Mouse (Mus musculus) retina, adult 2 months (tissue): Measurements from ENCODE around the gene Jazf1.

Source experiments
- DNase-seq: peaks from one replicate; pipeline ENCODE4 v3.0.0-alpha.2; 2012; ENCODE audit warnings: low read depth, low spot score

Gene Jazf1

DNA sequence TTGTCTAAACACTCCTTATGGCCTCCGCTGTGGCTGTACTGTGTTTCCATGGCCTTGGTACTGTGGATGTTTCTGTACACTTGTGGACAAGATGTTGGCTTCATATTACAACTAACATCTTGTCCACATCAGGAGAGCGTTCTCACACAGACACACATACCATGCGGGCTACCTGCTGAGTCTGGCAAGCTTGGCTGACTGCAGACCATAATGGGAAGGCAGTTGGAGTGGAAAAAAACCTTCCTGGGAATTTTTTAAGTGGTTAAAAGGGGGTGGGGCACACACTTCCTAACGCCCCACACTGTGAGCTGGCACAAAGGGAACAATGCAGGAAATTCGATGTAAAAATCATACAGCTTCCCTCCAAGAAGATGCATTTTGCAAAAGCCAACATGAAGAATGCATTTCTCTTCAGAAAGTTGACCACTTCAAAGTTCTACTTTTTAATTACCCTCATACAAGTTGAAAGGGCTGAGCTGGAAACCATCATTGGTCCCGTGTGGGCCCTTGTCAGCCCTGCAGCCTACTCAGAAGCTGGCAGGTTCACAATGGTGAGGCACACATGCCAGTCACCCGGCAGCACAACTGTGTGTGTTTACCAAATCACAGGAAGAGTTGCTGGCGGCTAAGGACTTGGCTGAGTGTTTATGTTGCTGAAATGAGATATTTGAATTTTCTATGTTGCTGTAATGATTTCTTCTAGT, 215.9 kb downstream of the Jazf1 start:
- DNase-seq, result no peak

DNA sequence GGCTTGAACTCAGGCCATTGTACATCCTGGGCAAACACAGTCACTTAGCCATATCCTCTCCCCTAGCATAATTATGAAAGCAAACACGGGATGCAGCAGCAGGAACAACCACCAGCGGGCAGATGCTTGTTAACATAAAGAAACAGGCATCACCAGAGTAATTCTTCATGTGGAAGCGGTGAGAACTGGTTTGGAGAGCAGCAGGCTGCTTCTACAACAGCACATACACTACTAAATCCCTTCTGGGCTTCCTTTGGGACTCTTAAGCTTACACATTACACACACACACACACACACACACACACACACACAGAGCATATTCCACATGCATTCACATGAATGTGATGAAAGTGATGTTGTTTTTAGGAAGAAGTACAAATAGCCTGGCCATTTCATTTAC, 216.5 kb downstream of the Jazf1 start:
- DNase-seq, result no peak

DNA sequence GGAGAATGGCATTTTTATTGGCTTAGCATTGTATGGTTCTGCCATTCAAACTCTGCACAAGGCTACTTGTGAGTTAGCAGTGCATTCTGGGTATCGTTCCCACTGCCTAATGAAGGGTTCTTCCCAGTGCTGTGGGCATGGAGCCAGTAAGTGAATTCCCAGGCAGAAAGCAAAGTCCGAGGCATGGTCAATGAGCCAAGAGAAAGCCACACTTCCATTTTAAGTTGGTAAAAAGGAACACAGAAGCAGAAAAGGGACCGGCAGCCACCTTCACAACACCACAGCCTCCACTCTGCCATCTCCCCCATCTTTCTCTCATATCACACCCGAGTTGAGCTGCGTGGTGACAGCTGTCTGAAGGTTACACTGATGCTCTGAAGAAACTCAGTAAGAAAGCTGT, 217.4 kb downstream of the Jazf1 start:
- DNase-seq, result no peak

DNA sequence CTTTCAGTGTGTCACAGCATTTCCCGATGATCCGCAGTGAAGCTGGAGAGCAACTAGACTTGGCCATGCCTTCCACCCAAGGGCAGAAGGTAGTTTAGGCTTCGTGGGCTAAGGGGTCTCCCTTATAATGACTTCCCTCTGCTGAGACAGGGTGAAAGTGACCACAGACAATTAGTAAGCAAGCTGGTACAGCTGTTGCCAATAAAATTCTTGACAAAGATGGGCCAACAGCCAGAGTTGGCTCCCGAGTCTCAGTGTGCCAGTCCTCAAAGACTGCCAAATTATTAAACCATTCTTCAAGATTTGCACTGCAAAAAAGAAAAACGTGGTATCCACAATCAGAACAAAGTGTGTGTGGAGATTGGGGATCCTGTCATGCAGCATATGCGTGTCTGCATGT, 220.2 kb downstream of the Jazf1 start:
- no peak for DNase-seq

DNA sequence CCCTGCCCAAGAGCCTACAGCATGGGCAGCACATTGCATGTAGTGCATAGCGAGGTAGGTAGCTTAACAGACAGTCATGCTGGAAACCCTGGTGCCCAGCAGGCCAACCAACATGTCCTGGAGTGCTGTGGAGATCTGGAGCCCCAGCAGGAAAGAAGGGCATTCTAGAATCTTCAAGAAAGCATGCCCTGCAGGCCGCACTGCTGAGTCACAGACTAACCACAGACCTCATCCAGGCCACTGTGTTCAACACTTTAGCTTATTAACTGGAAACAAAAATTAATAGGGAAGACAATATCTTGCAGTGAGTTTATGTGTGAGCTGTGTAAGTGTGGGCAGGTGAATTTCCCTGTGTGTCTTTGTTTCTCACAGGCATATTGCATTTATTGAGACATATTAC, 222.1 kb downstream of the Jazf1 start:
- no peak for DNase-seq

DNA sequence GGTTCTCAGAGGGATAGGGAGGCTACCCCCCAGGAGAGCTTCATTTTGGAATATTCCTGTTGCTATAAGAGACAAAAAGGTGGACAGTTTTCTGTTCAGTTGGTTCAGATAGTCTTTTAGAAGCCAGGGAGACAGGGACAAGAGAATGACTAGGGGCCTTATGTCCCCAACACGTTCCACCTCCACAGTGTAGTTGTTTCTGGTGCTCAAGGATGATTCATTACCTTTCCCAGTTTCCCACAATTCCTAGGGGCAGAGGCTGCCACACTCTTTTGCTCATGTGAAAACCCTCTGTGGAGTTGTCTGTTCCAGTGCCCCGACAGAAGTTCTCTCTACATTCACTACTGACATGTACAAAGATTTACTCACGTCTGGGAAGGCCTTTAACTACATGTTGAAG, 223.7 kb downstream of the Jazf1 start:
- DNase-seq, result no peak

DNA sequence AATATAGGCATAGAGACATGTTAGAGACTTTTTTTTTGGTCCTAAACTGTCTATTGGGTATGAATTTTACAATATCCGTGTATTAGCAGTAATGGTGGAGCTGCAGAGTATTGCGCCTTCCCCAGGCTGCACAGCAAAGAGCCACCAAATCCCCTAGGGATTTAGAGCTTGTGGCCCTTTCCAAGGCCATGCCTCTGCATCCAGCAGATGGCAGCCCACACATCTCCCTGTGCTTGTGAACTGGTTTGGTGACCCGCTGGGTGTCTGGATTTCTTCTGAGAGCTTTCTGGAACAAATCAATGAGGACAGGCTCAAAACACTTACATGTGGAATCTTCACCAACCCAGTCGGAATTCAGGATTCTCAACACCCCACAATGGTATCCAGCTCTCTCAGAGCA, 225.4 kb downstream of the Jazf1 start:
- DNase-seq, result peak; percentile 26

DNA sequence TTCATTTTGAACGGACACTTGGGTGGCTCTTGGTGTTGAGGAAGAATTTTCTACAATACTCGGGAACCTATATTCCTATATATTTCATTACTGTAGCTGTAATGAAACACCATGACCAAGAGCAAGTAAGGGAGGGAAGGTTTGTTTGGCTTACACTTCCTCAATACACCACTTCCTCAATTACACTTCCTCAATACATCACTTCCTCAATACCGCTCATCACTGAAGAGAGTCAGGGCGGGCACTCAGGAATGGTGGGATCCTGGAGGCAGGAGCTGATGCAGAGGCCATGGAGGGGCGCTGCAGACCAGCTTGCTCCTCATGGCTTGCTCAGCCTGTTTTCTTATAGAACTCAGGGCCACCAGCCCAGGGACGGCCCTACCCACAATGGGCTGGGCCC, 225.8 kb downstream of the Jazf1 start:
- no peak for DNase-seq

DNA sequence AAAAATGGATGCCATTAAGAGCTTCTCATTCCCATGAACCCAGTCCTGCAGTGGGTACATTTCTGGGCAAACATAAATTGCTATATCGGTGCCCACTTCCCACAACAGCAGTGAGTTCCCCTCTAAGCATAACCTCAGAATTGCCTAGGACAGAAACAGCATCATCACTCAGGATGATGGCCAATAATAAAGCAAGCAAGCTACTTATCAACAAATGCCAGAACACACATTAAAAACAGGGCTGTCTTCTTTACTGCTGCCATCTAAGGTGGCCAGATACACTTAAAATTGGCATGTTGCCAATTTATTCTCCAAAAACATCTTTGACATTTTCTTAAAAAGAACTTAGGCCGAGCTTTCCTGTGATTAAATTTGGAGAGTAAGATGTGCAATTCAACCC, 226.8 kb downstream of the Jazf1 start:
- no peak for DNase-seq

DNA sequence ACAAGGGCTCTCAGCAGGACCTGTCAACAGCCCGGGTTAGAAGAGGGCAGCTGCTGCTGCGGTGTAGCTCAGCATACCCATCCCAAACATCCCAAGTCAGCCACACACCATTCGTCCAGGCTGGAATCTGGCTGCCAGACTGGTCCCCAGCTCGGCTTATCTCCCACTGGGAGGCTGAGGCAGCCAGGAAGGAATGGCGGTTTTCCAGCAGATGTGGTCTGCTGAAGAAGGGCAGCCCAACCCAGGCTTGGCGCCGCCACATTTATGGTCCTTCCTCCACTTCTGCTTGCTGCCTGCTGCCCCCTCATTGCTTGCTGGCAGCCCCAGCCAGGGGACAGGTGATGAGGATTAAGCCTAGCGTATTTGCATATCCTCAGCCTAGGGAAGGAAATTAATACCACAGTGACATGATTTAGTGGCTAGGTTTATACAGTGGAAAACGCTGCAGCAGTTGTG, 227.8 kb downstream of the Jazf1 start:
- DNase-seq, result peak; percentile 54

DNA sequence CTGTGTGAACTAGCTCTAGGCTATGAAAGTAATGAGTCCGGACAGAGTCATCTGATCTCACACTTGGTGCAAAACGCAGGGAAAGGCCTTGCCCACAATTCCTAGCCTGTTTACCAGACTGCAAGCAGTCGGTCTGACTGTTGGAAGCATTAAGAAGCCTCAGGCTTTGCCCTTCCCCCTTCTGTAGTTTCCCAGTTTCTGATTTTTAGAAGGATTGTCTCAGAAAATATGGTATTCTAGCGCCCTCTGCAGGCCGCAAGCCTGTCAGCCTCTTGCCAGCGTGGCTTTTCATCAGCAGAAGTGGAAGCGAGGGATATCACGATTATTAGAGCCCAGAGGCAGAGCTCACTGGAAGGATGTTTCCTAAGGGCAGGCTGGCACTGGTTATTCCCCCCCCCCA, 229.7 kb downstream of the Jazf1 start:
- peak; percentile 84 for DNase-seq

DNA sequence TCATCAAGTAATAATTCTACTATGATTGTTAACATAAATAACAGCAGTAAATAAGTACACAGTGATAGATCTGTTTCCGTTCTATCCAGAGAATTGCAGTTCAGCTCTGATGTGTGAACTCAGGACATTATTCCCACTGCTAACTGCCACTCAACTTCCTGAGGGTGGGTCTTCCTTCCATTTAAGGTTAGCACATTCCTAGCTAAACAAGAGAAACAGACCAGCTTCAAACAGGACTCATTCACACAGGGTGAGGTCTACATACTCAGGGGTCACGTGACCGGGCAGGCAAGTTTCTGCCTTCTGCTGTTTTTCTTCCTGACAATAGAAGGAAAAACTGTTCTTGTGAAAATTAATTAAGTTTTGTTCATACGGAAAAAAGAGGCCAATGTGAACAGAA, 230.6 kb downstream of the Jazf1 start:
- DNase-seq, result no peak

DNA sequence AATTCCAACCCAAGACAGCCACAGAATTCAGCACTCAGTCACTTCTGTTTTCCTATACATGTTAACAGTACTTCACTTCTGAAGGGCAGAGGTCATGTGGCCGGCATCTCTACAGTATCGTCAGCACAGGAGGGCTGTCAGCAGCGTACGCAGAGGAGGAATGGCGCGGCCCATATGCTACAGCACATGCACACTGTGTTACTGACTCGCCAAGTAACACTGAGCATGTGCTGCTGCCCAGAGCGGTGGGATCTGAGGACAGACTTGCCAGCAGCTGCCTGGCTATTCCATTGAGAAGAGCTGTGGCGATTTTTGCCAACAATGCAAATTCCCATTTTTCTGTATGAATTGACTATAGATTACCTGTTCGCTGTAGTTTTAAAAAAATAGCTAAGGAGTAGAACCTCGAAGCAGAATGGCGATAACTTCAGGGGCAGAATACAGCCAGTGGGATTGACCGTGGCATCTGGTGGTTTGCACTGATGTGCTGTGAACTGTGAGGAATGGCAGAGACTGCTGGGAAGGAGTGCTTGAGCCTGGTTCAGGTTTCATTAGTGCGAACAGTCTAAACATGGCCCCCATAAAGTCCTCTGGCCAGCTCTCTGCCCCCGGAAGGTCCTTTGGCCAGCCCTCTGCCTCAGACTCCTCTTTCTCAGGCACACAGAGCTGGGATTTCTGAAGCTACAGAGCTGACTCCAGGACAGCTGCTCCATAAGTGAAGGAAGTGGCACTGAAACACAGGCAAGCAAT, 232.1 kb downstream of the Jazf1 start:
- DNase-seq, result no peak

DNA sequence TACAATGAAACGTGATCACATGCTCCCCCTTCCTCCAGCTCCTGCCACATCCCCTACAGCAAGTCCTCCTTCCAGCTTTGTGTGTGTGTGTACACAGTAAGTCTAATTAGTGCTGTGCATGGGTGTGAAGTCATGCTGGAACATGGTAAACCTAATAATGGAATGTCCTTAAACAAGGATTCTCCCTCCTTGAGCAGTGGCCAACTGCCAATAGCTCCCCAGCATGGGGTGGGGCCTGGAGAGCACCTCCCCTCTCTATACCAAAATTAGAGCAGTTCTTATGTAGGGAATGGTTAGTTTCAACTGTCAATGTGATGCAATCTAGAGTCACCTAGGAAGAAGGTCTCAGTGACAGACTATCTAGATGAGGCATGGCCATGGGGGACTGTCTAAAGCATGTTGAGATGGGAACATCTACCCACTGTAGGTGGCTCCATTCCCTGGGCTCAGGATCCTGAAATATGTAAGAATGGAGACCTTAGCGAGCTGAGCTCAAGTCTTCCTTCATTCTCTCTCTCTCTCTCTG, 240.6 kb downstream of the Jazf1 start:
- DNase-seq, result no peak

DNA sequence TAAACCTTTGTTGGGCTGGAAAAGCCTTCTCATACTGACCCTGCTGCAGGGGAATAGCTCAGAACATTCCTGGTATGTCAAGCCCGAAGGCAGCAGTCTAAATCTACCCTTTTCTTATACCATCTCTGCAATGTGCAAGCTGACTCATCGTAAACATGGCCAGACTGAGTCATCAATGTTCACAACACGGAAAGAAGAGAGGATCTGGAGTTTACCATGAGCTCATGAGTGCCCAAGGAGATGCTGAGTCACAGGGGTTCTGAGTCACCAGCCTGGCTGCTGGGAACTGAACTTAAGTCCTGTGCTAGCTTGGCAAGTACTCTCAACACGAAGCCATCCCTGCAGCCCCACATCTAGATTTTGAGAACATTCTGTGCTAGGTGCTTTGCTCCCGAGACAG, 242.9 kb downstream of the Jazf1 start:
- DNase-seq, result no peak

DNA sequence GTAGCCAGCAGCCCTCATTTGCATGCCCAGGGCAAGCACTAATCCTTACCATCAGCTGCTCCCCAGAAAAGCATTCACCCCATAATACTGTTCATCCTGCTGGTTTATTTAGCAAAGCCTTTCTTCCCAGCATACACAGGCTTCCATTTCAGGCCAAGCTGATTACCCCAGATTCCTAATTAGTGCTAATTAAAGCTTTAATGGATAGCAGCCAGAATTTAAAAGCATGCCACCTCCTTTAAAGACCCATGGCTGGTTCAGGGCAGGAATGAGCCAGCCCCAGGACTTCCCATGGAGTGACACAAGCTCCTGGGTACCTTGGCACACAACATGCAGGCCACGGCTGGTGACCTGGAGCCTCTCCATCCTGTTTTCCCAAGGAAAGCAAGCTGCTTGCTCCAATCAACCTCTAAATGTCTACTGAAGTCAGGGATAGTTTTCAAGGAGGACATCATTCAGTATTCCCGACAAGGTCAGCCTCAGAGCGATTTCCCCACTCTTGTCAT, 243.4 kb downstream of the Jazf1 start:
- DNase-seq, result peak; percentile 86

DNA sequence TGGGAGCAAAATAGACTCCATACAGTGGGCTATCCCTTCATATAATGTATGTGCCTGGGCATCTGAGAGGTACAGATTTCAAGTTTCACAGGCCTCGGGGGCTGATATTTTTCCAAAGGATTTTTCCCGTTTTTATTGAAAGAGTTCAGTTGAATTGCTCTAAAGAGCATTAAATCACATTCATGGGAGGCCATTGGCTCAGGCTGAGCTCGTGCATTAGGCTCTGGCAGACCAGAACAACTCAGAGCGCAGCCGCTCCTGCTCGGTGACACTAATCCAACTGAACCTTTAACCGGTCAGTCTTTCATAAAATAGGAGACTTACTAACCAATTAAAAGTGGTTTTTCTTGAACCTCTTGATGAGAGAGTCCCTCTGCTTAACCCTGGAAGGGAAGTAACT, 245.4 kb downstream of the Jazf1 start:
- DNase-seq, result no peak

DNA sequence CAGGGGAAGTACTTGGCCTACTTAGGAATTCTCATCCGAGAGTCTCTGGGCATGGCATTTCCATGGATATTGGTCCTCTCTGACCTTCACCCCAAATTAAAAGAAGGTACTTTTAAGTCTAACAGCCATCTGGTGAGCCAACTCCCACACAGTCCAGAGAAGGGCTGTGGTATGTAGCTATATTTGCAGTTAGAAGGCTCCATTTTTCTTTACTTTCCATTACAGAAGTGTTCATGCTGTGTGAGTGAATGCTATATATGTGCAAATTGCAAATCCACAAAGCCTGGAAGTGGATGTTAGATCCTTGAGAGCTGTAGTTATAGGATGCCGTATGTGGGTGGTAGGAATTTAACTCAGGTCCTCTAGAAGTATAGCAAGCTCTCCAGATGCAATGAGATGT, 245.8 kb downstream of the Jazf1 start:
- DNase-seq, result no peak

DNA sequence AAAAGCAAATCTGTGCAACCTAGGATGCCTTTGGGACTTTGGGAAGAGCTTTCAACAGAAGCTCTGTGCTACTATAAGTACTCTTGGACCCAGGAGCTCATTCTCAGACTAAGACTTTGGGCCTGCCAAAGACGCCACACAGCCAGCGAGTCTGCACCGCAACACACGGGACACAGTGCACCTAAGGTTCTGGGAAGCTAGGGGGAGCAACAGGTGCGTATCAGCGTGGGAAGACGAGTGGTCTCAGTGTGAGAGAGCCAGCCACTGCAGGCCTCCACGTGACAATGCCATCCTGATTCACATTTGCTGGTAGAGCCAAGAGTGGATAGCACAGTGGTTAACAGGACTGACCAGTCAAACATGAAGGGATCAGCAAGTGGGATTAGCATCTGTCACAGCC, 249.1 kb downstream of the Jazf1 start:
- DNase-seq, result no peak

DNA sequence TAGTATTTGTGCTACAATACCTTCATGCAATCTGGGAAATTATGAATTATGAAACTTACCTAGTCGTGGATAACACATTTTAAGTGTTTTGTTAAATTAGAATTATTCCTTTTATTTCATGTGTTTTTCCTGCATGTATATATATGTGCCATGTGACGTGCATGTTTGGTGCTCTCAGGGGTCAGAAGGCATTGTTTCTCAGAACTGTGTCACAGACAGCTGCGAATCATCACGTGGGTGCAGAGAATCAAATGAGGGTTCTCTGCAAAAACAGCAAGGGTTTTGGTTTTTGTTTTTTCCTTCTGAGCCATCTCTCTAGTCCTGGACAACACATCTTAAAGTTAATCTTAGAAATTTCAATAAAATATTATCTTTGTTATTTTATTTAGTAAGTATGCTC, 250.4 kb downstream of the Jazf1 start:
- no peak for DNase-seq

DNA sequence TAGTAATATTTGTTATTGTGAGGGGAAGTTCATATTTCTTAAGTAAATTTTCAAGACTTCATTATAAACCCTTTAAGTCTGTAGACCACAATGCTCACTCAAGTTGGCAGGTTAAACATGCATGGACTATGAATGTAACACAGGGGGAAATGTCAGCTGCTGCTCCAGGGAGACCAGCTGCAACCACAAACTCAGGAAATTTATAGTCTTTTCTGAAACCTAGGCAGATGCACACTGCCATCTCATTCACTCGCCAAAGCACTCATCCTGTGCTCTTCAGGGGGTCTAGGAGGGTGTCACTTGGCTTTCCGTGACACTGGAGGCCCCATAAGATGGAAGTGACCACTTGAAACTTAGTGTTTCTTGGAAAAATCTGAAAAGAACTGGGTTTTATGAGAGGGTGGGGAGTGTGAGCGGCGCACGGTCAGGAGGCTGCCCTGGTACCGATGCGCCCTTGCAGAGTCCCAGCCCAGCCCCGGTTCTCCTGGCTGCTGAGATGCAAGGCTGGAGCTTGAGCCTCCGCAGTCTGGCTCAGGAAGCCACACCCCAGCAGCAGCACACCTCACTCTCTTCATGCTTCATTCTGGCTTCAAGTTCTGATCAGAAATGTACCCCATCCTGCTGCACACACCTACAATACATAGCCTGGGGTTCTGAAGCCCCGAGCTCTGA, 251.1 kb downstream of the Jazf1 start:
- no peak for DNase-seq

DNA sequence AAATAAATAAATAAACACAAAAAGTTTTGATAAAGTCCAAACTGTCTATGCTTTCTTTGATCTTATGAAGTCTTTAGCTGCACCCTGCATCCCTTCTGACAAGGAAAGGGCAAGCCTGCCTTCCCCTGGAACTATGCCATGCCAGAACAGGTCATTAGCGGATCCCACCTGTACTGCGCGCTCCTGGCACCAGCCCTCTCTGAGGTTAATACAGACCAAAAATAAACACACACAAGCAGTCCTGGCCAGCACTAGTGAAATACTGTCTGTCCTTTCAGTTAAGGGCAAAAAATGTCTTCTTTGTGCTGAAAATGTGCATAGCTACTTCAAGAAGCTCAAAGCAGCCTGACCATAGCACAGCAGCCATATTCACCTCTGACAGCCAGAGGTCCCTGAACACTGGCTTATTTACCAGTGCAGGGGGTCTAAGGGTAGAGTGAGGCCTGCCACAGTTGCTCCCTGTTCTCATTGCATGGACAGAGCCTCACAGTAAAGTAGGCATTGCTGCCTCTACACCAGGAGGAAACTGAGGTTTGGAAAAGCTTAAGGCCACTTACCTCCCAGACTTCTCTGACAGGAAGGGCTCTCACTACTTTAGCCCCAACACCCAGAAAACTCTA, 263.1 kb downstream of the Jazf1 start:
- DNase-seq, result no peak
